Comparison of ENCODE assay signal across 8 mouse cellular contexts in the genomic region with DNA sequence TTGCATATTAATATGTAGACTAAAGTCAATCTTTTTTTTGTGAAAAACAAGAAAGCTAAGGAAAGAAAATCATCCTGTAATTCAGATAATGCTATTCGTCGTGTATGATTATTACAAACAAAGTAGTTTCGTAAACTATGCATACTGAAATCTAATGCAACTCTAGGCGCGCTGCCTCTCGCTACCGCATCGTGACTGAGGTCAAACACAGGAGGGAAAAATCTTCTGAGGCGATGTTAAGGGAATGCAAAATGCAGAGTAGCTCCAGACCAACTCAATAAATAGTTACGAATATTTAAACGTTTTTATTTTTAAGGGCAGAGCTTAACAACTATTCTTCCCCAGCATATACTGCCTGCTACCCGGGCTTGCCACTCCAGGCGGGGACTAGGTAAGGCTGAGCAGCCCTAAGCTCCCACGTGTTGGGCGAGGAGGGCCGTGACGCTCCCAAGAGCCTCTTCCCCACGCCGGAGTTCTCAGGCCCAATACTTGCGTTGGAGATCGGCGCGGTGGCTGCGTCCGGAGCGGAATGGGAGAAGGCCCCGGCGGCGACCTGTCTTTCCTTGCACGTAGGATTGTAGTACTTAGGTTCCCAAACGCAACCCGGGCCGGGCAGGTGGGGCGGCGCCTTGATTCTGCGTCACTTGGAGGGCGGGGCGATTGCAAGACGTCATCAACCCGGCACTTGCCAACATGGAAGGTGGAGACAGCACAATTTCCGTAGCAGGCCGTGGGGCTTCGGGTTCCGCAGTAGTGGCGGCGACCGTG. TPM values are rescaled to one million over a fixed set of nuclear protein-coding genes. Genes with fewer than 3 reads are reported as not detected.
DNase-seq lines count a peak whose midpoint lies in the region; ATAC-seq lines count a peak whose summit lies in the region.

A gene (minus strand): TSS at position 630 of the 768 bp plus-strand sequence.
A gene (plus strand): TSS at position 673 of the 768 bp plus-strand sequence.

- under 1% methylated on average over 47 of the region's 47 CpGs for WGBS in hindbrain, embryonic 13.5 days

- H3K9ac ChIP-seq in hindbrain, embryonic 13.5 days: peak within 1 kb of the TSS; percentile 85

- no peaks in the 10 kb centered on the region for H3K9me3 ChIP-seq in hindbrain, embryonic 13.5 days

- no peaks in the 10 kb centered on the region for H3K36me3 ChIP-seq in hindbrain, embryonic 13.5 days

- peak within 1 kb of the TSS; percentile 77 for H3K27ac ChIP-seq in hindbrain, embryonic 13.5 days

- H3K27me3 ChIP-seq in hindbrain, embryonic 13.5 days: no peaks in the 10 kb centered on the region

- DNase-seq in NIH3T3 (ENCODE audit: low read depth): peak; percentile 95
- peak; percentile 98 to 99 for DNase-seq in cerebellum, postnatal 10 days
- DNase-seq in frontal cortex, postnatal 10 days (ENCODE audit: low spot score in 2 of 2): peak; percentile 89 to 96
- DNase-seq in layer of hippocampus, postnatal 36 days: peak; percentile 97 to 98
- DNase-seq in lung, postnatal 36 days: peak; percentile 97
- peak; percentile 94 for DNase-seq in retina, postnatal 1 day
- peak; percentile 94 to 100 for DNase-seq in urinary bladder, adult 18-20 months (ENCODE audit: low spot score in 2 of 2)

- H3K4me3 ChIP-seq in hindbrain, embryonic 13.5 days: peak within 1 kb of the TSS; percentile 89

- peaks cover 4% of the 10 kb centered on the region for H3K4me1 ChIP-seq in hindbrain, embryonic 13.5 days (replicated peaks)

- peak within 1 kb of the TSS; percentile 80 for H3K4me2 ChIP-seq in hindbrain, embryonic 13.5 days

- ATAC-seq in hindbrain, embryonic 13.5 days (ENCODE audit: low FRiP score): peak; percentile 97

RNA-seq across cellular contexts. Expression of the first gene that starts in this region (rescaled TPM):
- polyA plus RNA-seq in hindbrain, embryonic 13.5 days (2015; fragmentation: Nextera tagmentation; extraction: Ambion mirVana): 6.6 and 6.9 TPM in 2 replicates
- total RNA-seq in layer of hippocampus, postnatal 36 days (2021): 1 to 10 TPM; 8.1 to 8.6 TPM

RNA-seq across cellular contexts. Expression of the second gene that starts in this region (rescaled TPM):
- polyA plus RNA-seq in hindbrain, embryonic 13.5 days (2015; fragmentation: Nextera tagmentation; extraction: Ambion mirVana): 32.2 and 34.7 TPM in 2 replicates
- 10 to 100 TPM; 60.4 to 62.2 TPM for total RNA-seq in layer of hippocampus, postnatal 36 days (2021)

Comparison
In these comparisons a context has a peak if more than half of its experiments do, and no peak if none do; other contexts are left out.
1. Peak in every context shown above with its lines: DNase-seq, ATAC-seq, H3K4me3 ChIP-seq and H3K27ac ChIP-seq.